Mouse (Mus musculus) bone marrow macrophage, adult 2 months (primary cell): Measurements from ENCODE around the gene Pfn4.
"Not testable (repeated sequence)": the region's sequence is repeated elsewhere in the genome, so short reads cannot be mapped to it uniquely, and the experiment has no call there.

Experiments used
- CTCF ChIP-seq: IDR thresholded peaks from 2 replicates; pipeline ENCODE4 v1.5.1; 2012; ENCODE audit warnings: low read depth, mild to moderate bottlenecking, low read length, moderate library complexity
- POLR2A ChIP-seq: IDR thresholded peaks from 2 replicates; pipeline ENCODE4 v1.6.1; 2012; ENCODE audit warnings: mild to moderate bottlenecking, low read depth, low read length, borderline replicate concordance

- TF ChIP-seq CTCF, POLR2A: not testable (repeated sequence)
Measured at GRCm38 (mm10) chr12:4797471-4797870, 28.6 kb downstream of the Pfn4 start.
